Mouse (Mus musculus) adrenal gland, adult 18-20 months (tissue): ENCODE measurements at regions not wholly inside any gene's neighbourhood (a gene's known extent, or its start where the extent isn't known, plus 50 kb on each side); places are given as distances from the start of the nearest gene placed in this dataset.

Source experiments
- DNase-seq, 2 experiments: peaks; one replicate each; pipeline ENCODE4 v3.0.0; 2021 to 2022; ENCODE audit warnings: low spot score in 2 of 2

DNA sequence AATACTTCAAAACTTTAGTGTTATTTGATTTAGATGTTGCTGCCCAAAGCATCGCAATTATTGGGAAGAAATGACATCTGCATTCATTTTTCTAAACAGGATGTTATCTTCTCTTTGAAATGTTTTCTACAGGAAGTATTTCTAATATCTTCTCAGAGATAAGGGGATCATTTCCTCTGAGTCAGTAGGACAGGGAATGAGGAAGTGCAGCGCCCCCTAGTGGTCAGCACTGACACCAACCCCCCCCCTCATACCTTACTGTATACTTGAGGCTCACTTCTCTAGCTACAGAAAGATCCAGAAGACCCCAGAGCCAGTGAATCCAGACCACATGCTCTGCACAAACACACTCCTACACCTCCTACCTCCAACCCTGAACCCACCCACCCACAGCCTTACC is 308.1 kb upstream of the Tmem132c start:
- DNase-seq, result no peak

DNA sequence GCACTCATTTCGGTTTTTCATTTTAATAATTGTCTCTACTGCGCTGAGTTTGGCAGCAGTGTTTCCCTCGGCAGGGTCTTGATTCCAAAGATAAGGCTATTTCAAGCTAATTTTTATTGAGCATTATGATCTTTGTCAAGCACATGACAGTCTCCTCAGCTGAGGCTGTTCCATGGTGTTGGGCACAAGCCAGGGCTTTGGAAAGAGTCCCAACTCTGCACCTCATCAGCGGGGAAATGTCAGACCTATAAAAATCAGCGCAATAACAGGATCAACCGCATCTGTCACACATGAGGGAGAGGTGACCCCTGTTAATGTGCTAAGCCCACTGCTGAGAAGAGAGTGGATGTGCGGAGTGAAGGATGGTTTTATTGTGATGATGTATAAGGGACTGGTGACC is 296.7 kb upstream of the Tmem132c start:
- DNase-seq, result no peak

DNA sequence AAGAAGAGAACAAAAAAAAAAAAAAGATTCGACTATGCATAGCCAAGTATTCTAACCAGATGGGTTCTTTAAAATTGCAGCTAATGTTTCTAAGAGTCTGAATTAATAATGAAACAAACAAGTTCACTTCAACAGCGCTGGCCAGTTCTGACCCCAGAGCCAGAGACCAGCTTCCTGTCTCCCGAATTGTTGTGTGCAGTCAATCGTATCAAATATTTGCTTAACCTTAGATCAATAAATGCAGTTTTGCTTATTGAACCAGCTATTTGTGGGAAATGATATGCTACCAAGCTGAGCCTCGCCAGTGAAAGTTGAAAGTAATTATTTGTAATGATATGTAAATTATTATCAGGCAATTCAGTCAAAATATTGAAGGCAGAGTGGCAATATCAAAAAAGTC is 287.4 kb upstream of the Tmem132c start:
- no peak for DNase-seq

DNA sequence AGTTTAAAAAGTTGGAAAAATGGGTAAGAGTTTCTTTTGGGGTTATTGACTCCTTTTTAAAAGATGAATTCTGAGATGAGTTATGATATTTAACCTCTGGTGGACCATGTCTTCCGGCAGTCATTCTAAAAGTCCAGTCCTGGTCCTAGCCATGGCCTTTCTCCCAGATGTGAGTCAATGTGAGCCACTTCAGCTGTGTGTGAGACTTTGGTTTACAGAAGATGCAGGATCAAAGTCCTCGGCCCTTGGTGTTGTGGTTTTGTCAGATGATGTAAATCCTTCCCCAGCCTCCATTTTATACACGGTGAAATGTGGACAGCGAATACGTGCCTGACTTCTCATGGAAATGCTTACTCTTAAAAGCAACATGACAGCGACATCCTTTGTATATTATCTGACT is 287.0 kb upstream of the Tmem132c start:
- no peak for DNase-seq

DNA sequence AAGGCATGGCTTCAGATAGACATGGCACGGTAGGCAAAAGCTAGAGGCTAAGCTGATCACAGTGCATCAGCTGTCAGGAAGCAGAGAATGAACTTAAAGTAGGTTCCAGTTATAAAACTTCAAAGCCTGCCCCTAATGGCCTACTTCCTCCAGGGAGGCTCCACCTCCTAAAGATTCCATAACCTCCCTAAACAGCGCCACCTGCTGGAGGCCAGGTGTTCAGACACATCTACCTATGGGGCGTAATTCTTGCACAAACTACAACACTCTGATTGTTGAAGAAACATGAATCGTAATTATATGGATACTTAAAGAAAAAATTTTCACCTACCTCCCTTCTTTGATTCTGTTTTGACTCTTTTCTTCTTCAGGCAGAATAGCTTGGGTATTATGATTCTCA is 277.0 kb upstream of the Tmem132c start:
- DNase-seq, result no peak

DNA sequence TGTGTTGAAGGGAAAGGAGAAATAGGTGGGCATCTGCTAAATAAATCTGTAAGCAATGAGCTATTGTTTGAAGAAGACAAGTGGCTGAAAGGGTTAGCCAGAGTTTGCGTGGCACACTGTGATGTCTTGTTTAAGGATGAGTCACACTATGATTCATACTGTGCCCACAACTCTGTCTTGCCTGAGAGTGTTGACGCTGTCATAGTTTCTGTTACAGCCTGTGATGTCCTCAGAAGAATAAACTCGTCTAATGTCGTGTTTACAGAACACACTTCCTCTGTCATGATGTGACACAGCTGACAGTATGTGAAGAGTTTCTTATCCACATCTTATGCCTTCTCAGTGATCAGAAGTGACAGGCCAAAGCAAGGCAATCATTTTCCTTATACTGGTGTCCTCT is 274.5 kb upstream of the Tmem132c start:
- DNase-seq, result no peak

DNA sequence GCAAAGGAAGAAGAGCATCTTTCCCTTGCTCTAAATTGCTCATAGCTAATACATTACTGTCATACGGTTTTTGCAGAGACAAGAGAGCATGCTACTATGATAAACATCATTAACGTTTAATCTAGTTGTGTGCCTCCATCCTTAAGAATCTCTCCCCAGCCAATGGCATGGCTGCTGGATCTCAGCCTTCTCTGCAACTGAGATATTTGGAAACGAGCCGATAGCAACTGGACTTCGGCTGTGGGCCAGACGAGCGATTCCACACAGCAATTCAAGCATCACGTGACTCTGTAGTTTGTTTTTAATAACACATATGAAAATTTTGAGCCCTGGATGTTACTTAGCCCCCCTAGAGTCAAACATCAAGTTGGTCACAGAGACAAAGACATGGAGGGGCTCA is 272.2 kb upstream of the Tmem132c start:
- DNase-seq, result no peak

DNA sequence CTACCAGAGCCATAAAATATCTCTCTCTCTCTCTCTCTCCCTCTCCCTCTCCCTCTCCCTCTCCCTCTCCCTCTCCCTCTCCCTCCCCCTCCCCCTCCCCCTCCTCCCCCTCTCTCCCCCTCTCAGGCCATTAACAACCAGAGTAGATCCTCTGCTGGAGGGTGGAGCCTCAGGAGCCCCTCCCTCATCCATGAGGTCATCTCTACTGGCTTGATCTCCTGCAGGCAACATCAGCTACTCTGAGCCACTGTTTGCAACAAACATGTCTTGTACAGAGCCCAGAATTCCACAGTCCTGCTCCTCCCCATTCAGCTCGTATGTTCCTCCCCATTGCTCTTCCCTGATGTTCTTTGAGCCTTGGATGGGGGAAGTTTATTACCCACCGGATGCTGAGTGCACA is 270.3 kb upstream of the Tmem132c start:
- no peak for DNase-seq

DNA sequence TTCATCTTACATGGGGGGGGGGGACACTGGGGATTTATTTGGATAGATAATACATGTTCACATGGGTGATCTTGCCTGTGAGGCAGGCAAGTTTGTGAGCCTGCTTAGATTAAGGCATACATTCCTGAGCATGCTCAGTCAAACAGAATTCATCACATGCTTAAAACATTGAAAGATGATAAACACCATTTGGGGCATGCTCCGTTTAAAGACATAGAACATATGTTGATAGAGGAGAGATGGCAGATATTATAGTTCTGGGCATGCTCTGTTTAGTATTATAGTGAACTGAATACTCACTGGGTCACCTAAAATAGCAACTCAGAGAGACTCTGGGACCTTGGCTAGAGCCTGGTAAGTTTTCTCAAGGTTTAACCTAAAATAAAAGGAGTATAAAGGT is 269.6 kb upstream of the Tmem132c start:
- no peak for DNase-seq

DNA sequence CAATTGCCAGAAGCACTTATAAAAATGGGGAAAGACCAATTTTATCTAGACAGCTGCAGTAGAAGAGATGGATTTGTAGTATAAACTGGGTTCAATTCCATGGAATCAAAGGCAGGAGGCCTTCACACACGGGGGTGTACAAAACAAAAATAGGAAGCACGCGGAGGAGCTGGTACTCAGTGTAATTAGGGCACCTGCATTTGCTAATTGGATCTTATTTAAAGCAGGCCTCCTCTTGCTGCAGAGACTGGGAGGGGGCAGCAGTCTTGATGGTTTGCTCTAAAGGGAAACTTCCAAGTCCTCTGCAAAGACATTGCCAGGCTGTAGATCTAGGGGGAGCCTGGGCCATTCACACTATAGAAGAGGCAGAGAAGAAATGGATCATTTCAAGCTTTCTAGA is 268.2 kb upstream of the Tmem132c start:
- DNase-seq, result no peak

DNA sequence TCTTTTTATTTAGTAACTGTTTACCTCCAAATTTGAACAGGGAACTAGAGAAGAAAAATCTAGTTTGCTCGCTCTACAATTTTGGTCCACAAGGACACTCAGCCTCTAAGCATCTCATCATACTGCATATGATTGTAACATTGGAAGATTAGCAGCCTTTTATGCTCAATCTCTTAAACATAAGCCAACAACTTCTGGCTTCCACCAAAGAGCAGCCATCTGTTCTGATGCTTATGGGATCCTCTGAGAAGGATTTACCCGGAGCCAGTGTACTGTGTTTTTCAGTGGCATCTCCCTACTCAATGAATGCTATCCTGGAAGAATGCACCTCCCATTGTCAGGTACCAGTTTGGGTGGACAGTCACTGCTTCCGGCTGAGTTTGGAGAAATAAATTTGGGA is 267.0 kb upstream of the Tmem132c start:
- DNase-seq, result no peak

DNA sequence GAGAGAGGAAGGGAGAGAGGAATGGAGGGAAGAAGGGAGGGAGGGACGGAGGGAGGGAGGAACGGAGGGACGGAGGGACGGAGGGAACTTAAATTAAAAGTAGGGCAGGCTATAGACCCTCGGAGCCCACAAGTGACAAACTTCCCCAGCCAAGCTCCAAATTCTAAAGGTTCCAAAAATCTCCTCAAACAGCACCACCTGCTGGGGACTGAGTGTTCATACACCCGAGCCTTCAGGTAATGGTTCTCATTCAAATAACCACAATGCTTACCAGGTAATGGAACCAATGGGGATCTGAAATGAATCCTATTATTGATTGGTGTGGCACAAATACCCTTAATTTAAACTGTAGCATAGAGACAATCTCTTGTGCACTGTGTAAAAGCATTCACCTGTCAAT is 246.0 kb upstream of the Tmem132c start:
- DNase-seq, result no peak

DNA sequence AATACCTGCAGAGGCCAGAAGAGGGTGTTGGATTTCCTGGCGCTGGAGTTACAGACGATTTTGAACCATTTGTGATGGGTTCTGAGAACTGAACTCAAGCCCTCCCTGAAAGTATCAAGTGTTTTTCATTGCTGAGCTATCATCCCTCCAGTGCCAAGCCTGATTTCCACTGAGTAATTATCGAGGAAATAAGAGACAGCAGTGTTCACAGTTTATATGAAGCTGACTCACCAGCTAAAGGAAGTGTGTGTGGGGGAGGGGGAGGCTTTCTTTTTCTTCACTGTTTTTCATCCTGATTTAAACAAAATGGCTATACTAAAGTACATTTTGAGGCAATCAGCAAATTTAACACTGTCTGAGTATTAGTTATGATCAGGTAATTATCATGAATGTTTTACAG is 227.4 kb upstream of the Tmem132c start:
- DNase-seq, result no peak

DNA sequence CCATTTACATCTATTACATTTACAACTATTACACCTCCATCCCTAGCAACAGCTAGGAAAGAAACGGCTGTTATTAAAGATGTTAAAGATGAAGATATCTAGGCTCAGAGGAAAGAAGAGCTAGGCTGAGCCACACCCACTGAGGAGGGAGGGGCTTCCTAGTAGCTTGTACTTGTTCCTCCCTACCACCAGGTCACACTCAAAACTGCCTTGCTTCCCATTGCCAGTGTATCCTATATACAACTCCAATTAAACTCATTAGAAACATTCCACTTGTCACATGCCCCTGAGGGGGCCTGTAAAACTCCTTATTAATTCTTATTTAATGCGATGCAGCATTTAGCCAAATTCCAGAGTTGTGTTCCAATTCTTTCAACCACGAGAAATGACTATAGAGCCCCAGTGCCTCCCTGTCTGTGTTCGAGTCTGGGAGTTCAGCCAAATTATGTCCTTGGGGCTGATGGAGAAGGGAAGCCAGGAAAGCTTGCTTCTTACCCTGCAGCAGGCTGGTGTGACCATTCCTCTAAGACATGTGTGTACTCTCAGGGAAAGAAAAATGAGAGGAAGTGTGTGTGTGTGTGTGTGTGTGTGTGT is 225.0 kb upstream of the Tmem132c start:
- no peak for DNase-seq

DNA sequence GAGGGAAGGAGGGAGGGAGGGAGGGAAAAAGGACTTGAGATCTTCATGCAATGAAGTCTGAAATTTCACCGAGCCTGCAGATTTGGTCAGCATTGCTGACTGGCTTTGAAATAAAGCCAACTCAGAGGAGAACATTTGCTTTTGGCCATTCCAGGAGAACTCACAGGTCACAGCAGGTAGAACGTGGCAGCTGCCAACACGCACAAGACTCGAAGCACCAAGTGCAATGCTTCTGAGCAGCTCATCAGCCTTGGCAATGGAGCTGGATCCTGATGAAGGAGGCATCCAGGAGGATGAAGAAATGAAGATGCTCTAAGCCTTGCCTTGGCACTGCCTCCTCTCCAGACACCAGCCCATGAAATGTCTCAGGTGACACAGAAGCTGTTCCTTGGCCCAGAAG is 223.6 kb upstream of the Tmem132c start:
- DNase-seq, result no peak

DNA sequence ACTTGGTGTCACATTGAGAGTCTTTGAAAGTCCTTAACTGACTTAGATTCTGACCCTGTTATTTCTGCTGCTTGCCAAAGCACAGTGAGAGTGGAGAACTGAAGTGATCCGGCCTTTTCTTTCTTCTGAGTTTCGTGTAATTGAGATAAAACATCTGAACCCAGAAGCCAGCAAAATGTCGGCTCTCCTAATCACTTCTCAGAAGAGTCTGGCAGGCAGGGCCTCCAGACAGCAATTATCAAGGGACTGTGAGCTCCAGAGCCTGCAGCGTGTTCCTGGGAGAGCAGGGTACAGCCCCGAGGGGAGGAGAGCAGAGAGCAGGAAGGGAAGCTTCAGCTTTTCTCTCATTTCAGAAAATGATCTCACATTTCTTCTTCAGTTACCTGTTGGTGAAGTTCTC is 205.1 kb upstream of the Tmem132c start:
- no peak for DNase-seq

DNA sequence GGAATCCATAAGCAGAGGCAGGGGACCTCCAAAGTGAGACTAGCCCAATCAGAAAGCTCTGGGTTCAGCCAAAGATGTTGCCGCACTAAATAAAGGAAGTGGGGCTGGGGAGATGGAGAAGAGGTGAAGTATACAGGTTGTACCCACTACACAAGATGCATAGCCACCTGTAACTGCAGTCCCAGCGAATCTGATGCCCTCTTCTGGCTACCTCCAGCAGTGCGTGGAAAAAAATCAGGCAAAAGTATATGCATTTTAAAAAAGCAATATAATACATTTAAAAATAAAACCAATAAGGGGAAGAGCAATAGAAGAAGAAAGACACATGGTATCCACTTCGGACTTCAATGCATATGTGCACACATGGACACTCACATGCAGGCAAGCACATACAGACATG is 183.8 kb upstream of the Tmem132c start:
- no peak for DNase-seq

DNA sequence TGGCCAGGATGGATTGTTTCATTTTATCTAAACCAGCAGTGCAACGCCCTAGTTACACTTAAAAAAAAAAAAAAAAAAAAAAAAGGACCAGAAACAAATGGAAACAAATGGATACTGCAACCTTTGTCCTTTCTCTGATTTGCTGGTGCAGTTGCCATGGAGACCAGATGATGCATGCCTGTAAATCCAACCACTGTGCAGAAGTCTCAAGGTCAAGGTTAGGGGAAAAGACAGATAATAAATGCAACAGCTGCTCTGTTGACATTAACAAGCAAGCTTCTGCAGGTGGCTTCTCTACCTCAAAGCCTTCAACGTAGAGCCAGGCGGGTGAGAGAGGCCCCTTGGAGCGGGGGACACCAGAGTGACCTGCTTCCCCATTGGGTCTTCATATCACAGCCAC is 167.3 kb upstream of the Tmem132c start:
- no peak for DNase-seq
